Mouse (Mus musculus) fat pad, adult 2 months (tissue): Measurements from ENCODE around the gene Tmem44.

Experiments used
- DNase-seq: peaks from one replicate; pipeline ENCODE4 v3.0.0-alpha.2; 2011; ENCODE audit warnings: low read depth, low spot score; ENCODE audit errors: extremely low read depth

The Tmem44 gene

GRCm38 (mm10) chr16:30552621-30553338 lies 2.1 kb upstream of the Tmem44 start:
- DNase-seq = no peak

DNA sequence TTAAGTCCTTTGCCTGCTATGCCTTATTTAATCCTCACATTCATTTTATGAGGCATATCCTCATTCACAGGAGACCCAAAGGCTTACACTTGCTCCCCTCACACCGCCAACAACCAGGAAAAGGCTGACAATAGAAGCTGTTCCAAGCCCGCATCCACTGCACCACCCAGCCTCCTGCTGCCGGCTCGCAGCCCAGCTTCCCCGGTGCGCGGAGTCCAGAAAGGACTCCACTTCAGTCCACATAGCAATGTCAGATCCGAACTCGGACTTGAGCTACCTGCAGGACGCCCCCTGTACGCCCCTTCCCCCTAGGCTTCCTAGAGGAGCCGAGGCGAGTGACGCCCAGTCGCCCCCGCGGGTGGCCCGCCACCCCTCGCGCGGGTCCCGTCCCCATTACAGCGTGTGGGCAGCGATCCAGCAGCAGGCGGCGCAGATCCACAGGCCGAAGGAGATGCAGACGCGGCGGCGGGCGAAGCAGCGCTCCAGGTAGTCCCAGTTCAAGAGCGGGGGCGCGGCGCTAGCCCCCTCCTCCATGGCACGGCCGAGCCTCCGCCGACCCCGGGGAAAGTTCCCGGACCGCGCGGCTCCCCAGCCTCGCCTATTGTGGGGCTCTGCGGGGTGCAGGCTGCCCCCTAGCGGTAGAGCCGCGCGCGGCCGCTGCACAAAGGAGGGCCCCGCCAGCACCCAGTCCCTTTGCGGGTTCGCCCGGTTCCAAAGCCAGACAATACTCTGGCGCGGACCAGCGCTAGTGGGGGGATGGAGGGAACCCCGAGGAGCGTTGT lies 485 bp downstream of the Tmem44 start:
- DNase-seq = no peak

DNA sequence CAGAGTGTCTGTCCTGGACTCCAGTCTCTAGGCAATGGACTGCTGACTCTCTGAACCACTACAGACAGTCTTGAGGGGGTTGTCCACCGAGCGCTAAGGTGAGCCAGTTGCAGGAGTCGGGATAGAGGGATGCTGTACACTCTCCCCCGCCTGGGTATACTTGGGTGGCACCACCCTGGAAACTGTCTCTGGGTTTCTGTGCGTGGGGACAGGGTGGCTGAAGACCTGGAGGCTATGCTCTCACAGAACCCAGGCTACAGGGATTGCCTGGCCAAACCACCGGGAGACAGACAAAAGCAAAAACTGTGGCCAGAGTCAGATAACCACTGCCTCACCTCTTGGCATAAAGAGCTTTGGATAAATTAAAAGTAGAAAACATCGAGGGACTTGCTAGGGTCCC lies 1.1 kb downstream of the Tmem44 start:
- no peak for DNase-seq

DNA sequence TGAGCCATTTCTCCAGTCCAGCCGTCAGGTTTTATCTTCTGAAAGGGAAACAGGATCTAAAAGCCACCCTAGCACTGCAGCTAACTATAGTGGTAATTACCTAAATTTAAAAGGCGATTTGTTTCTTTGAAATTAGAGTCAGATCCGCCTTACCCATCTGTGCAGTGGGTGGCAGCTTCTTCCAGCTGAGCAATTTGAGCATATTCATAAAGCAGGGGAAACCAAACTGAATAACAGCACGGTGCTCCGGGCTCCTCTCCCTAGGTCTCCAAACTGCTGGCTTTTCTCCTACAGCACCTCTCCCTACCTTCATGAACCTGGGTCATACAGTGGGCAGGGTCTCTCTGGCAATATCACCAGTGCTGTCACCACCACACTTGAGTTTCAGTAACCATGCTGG lies 2.4 kb downstream of the Tmem44 start:
- no peak for DNase-seq

DNA sequence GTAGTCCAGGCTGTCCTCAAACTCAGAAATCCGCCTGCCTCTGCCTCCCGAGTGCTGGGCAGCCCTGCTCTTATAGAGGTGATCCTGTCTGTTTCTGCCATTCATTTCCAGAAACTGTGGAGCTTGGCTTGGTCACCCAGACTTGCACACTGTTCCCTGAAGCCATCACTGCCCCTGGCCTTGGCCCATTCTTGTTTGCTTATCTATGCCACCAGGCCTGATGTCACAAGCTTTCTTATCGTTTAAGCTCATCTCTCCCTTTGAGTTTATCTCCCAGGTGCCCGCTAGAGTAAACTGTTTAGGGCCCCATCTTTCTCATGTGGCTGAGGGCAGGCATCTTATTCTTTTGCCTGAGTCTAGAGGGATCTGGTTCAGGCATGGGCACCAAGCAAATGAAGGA lies 5.9 kb downstream of the Tmem44 start:
- DNase-seq = no peak

GRCm38 (mm10) chr16:30543386-30543785 lies 7.3 kb downstream of the Tmem44 start:
- DNase-seq = no peak

DNA sequence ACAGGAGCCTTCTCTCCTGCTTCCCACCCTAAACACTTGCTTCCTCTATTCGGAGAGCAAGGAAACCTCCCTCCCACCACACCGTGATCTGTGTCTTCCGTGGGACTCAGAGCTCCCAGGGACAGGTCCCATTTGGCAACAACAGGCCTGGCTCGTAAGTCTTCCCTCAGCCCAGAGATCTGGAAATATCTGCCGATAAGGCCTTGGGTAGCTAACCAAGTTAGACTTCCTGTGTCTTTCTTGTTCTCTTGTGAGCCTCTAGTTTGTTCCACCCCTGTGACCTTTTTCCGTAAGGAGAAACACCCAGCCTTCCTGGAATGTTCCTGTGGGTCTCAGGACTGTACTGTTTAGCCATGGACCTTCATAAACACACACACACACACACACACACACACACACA lies 7.8 kb downstream of the Tmem44 start:
- no peak for DNase-seq

- DNase-seq = no peak
Observed at GRCm38 (mm10) chr16:30540107-30541001, 10.3 kb downstream of the Tmem44 start.

- no peak for DNase-seq
Observed at GRCm38 (mm10) chr16:30539433-30539832, 11.2 kb downstream of the Tmem44 start.

DNA sequence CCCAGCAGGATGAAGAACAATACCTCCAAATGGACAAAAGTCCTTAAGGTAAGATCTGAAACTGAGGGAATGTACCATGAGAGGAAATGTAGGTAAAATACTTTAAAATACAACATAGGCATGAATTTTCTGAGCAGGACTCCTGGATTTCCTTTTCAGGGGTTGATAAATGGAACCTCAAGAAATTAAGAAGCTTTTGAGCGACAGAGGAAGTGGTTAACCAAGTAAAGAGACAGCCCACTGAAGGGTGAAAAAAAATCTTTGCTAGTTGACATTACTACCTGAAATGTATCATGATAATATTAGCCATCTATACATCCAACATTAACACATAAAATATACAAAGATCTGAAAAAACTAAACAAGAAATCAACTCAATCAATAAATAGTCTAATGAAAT lies 15.6 kb downstream of the Tmem44 start:
- DNase-seq = no peak

- no peak for DNase-seq
Observed at GRCm38 (mm10) chr16:30533592-30533991, 17.1 kb downstream of the Tmem44 start.

DNA sequence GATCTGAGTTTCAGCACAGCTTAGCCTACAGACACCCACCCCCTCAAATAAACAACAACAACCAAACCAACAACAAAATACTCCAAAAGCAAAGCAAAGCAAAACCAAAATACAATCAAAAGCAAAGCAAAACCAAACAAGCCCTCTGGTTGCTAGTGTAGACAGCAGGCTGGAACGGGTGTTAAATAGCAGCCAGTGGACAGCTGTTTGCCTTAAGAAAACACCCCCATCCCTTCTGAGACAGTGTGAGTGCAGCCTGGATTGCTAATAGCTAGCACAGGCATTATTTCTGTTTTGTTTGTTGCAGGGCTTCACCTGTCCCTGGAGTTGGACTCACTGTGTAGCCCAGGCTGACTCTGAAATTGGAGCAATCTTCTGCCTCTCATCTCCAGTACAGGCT lies 17.7 kb downstream of the Tmem44 start:
- DNase-seq = no peak

DNA sequence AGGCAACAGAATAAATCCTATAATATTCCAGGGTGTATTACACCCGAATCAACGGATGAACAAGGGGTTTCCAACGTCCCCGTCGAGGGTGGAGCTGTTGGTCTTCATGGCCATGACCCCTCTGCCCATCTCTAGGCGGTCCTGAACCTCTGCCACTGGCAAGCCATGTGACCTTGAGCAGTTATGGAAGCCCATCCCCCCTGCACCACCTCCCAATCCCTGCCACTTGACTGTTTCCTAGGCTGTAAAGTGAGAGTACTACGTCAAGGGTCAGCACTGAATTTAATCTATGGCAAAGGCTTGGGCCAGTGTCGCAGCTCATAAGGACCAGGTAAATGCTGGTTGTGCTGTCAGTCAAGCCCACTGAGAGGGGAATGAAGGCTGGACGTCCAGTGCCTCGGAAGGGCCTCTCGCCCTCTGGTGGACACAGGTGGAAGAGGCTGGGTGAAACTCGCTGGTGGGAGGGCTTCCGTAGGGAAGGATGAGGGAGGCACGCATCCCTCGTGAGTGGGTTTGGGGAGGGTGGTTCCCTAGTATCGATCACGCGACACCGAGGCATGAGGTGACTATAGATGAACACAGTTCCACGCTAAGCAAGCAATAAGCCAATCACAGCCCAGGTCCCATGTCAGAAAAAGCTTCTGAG lies 18.8 kb downstream of the Tmem44 start:
- DNase-seq = no peak

GRCm38 (mm10) chr16:30530815-30531214 lies 19.8 kb downstream of the Tmem44 start:
- no peak for DNase-seq

GRCm38 (mm10) chr16:30528386-30528785 lies 22.3 kb downstream of the Tmem44 start:
- no peak for DNase-seq

DNA sequence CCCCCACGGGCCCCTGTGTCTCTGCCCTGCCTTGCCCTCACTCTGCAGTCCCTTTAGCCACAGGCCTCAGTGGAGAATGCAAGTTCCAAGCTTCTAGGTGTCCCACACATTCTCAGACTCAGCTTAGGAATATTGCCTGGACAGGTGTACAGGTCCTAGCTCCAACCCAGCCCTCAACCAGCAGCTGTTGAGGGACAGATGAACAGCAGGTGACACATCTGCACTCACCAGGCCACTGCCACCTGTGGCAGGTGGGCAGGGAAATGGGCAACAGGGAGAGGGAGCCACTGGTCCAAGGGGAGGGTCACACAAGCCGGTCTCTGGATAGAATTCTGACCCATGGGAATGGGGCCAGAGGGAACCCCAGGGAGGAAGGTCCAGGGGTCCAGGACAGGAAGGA lies 22.8 kb downstream of the Tmem44 start:
- DNase-seq = no peak

GRCm38 (mm10) chr16:30525756-30526155 lies 24.9 kb downstream of the Tmem44 start:
- DNase-seq = no peak

DNA sequence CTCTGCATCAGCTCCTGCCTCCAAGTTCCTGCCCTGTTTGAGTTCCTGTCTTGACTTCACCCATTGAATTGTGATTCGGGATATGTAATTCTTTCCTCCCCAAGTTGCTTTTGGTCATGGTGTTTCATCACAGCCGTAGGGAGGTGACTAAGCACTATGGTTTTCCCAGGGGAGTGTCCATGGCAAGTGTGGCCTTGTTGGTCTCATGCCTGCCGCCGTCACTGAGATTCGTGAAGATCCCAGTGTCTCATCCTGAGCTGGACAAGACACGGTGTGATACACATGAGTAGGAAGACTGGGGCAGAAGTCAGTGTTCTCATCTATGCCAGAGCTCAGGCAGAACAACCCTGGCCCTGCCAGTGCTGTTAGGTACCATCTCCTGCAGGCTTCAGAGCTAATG lies 26.2 kb downstream of the Tmem44 start:
- DNase-seq = no peak

DNA sequence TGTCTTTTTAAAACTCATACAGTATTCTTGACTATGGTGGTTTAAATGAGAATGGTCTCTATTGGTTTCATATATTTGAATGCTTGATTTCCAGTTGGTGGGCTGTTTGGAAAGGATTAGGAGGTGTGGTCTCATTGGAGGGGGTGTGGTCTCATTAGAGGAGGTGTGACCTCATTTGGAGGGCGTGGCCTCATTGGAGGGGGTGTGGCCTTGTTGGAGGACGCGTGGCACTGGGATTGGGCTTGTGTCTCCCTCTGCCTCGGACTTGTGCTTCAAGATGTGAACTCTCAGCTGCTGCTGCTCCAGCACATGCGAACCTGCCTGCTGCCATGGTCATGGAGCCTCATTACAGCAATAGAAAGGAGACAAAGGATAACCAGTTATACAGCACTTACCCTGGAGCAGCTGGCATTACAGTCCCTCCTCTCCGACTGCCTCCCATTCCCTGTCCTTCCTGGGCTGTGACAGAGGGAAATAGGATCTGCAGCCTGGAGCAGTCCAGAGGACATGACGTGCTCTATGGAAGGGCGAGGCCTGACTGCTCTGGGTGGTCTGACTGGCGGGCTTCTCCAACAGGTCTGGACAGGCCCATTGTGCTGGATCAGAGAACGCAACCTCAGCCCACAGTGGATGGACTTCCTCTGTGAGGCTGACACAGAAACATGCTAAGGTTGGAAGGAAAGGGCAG lies 28.2 kb downstream of the Tmem44 start:
- no peak for DNase-seq

- no peak for DNase-seq
Observed at GRCm38 (mm10) chr16:30521147-30521546, 29.5 kb downstream of the Tmem44 start.
